Mouse (Mus musculus) brain, adult 2 months (tissue): ENCODE results near the gene Lrba.

Source experiments
- DNase-seq: peaks from one replicate; pipeline ENCODE4 v3.0.0; 2011; ENCODE audit warnings: low read depth, low spot score

Lrba gene

GRCm38 (mm10) chr3:86253791-86254190 is 29.3 kb downstream of the Lrba start:
- DNase-seq, result no peak

- DNase-seq, result peak; percentile 84
Measured at GRCm38 (mm10) chr3:86268074-86268702, 43.7 kb downstream of the Lrba start.

- DNase-seq, result no peak
Measured at GRCm38 (mm10) chr3:86275651-86276050, 51.2 kb downstream of the Lrba start.

- peak; percentile 12 for DNase-seq
Measured at GRCm38 (mm10) chr3:86291326-86291725, 66.8 kb downstream of the Lrba start.

GRCm38 (mm10) chr3:86294866-86295265 is 70.4 kb downstream of the Lrba start:
- no peak for DNase-seq

- DNase-seq, result no peak
Measured at GRCm38 (mm10) chr3:86296214-86296613, 71.7 kb downstream of the Lrba start.

GRCm38 (mm10) chr3:86308833-86309232 is 84.4 kb downstream of the Lrba start:
- DNase-seq, result no peak

GRCm38 (mm10) chr3:86310216-86310615 is 85.7 kb downstream of the Lrba start:
- DNase-seq, result no peak

- DNase-seq, result no peak
Measured at GRCm38 (mm10) chr3:86311406-86311805, 86.9 kb downstream of the Lrba start.

- no peak for DNase-seq
Measured at GRCm38 (mm10) chr3:86317636-86318035, 93.2 kb downstream of the Lrba start.

- peak; percentile 24 for DNase-seq
Measured at GRCm38 (mm10) chr3:86328531-86328930, 104.1 kb downstream of the Lrba start.

- no peak for DNase-seq
Measured at GRCm38 (mm10) chr3:86343261-86343660, 118.8 kb downstream of the Lrba start.

- peak; percentile 11 for DNase-seq
Measured at GRCm38 (mm10) chr3:86362486-86362885, 138.0 kb downstream of the Lrba start.

- DNase-seq, result no peak
Measured at GRCm38 (mm10) chr3:86371466-86371865, 147.0 kb downstream of the Lrba start.

- no peak for DNase-seq
Measured at GRCm38 (mm10) chr3:86375276-86375675, 150.8 kb downstream of the Lrba start.

GRCm38 (mm10) chr3:86382557-86382956 is 158.1 kb downstream of the Lrba start:
- DNase-seq, result no peak

- DNase-seq, result no peak
Measured at GRCm38 (mm10) chr3:86385047-86385446, 160.6 kb downstream of the Lrba start.

GRCm38 (mm10) chr3:86386246-86386645 is 161.8 kb downstream of the Lrba start:
- DNase-seq, result no peak

GRCm38 (mm10) chr3:86423828-86424227 is 199.3 kb downstream of the Lrba start:
- DNase-seq, result no peak

GRCm38 (mm10) chr3:86426733-86427132 is 202.3 kb downstream of the Lrba start:
- no peak for DNase-seq

- no peak for DNase-seq
Measured at GRCm38 (mm10) chr3:86443497-86443896, 219.0 kb downstream of the Lrba start.

- no peak for DNase-seq
Measured at GRCm38 (mm10) chr3:86451211-86451610, 226.7 kb downstream of the Lrba start.

- DNase-seq, result no peak
Measured at GRCm38 (mm10) chr3:86461582-86461981, 237.1 kb downstream of the Lrba start.

- DNase-seq, result no peak
Measured at GRCm38 (mm10) chr3:86489992-86490391, 265.5 kb downstream of the Lrba start.
